Mouse (Mus musculus): ENCODE data around the gene 1700023F06Rik. TPM values are rescaled to one million over a fixed set of nuclear protein-coding genes. Genes with fewer than 3 reads are reported as not detected.
A peak's percentile ranks its signal among the peaks of the same experiment; 100 is the strongest.

The 1700023F06Rik gene
- total and polyA plus RNA-seq, 3 experiments: not detected

GRCm38 (mm10) chr11:103249509-103249908 lies 41.2 kb upstream of the 1700023F06Rik start (continued):
- no peak for TF ChIP-seq TBP (conservative IDR thresholded peaks at IDR 0.05; ENCODE audit: low read depth, low read length)
- no peak for TF ChIP-seq HCFC1 (IDR thresholded peaks at IDR 0.05; ENCODE audit: low read depth, low read length)
- no peak for TF ChIP-seq JUND (conservative IDR thresholded peaks at IDR 0.05; ENCODE audit: low read depth, low read length)
- peak; percentile 49; the same call in 1 of the 2 replicates for TF ChIP-seq POLR2AphosphoS2 (IDR thresholded peaks at IDR 0.05; ENCODE audit: low read depth, low read length)
- TF ChIP-seq ZMIZ1 (IDR thresholded peaks at IDR 0.05; ENCODE audit: low read depth, low read length): no peak
- TF ChIP-seq BHLHE40 (IDR thresholded peaks at IDR 0.05; ENCODE audit: low read depth, low read length): 0 out of 2 replicates have a peak, but pooled peaks have one; percentile 15
- no peak for TF ChIP-seq GABPA (IDR thresholded peaks at IDR 0.05; ENCODE audit: insufficient replicate concordance, low read depth, low read length)

- dilution Hi-C loops (cut with MboI; ENCODE audit: extremely low pct_ligation_motif_present, extremely low pct_unique_long_range_greater_than_20kb, low sequenced_read_pairs) (no loop called here), in situ Hi-C loops (cut with MboI; ENCODE audit: low pct_ligation_motif_present, low pct_unique_long_range_greater_than_20kb, low sequenced_read_pairs) (no loop called here)
- DNase-seq (ENCODE audit: extremely low read depth): peak; percentile 50
- Histone ChIP-seq H3K36me3 (replicated peaks in 1 of 2; ENCODE audit: control insufficient read depth in 1 of 2, insufficient read depth in 1 of 2, low read length in 1 of 2) (peaks cover 2 to 31% of the 10 kb centered on the region in 2 experiments), H3K4me2 (ENCODE audit: insufficient read depth, low read depth, poor library complexity, severe bottlenecking) (peak overlapping the region; percentile 79), H3K27me3 (replicated peaks) (no peaks in the 10 kb centered on the region), H3K9ac (ENCODE audit: insufficient read depth, low read depth) (peak overlapping the region; percentile 54), H3K79me2 (replicated peaks; ENCODE audit: control insufficient read depth, extremely low read depth, insufficient read depth, poor library complexity, severe bottlenecking) (peaks cover 21% of the 10 kb centered on the region), H3K27ac (ENCODE audit: insufficient read depth, low read depth) (peak overlapping the region; percentile 71), H3K4me3 (replicated peaks in 1 of 3; ENCODE audit: low read depth in 2 of 3, low read length in 2 of 3, poor library complexity in 1 of 3) (no peak overlapping the region), H3K4me1 (ENCODE audit: control insufficient read depth in 1 of 2, insufficient read depth in 2 of 2) (peaks cover 36 to 87% of the 10 kb centered on the region in 2 experiments), H3K9me3 (replicated peaks; ENCODE audit: low read length) (no peaks in the 10 kb centered on the region)
- TF ChIP-seq USF1 (IDR thresholded peaks at IDR 0.05; ENCODE audit: low read depth, low read length): no peak
- peak; percentile 42 for TF ChIP-seq MXI1 (IDR thresholded peaks at IDR 0.05; ENCODE audit: low read depth, low read length)
- TF ChIP-seq TBP (conservative IDR thresholded peaks at IDR 0.05; ENCODE audit: low read depth, low read length): no peak
- TF ChIP-seq NELFE (IDR thresholded peaks at IDR 0.05; ENCODE audit: low read depth, low read length): no peak
- peak; percentile 37; the same call in 1 of the 2 replicates for TF ChIP-seq ETS1 (conservative IDR thresholded peaks at IDR 0.05; ENCODE audit: low read depth, low read length)
- TF ChIP-seq JUN (IDR thresholded peaks at IDR 0.05; ENCODE audit: insufficient read depth, low read depth, low read length): peak; percentile 39
- no peak for TF ChIP-seq CTCF (conservative IDR thresholded peaks at IDR 0.05 in 1 of 2, IDR thresholded peaks at IDR 0.05 in 1 of 2; ENCODE audit: low read depth in 2 of 2, low read length in 2 of 2)
- TF ChIP-seq RAD21 (IDR thresholded peaks at IDR 0.05; ENCODE audit: low read depth, low read length): no peak
- no peak for TF ChIP-seq ZNF384 (IDR thresholded peaks at IDR 0.05; ENCODE audit: low read depth, low read length)
- TF ChIP-seq RCOR1 (conservative IDR thresholded peaks at IDR 0.05; ENCODE audit: low read depth, low read length): no peak
- no peak; the same call in 1 of the 2 replicates for TF ChIP-seq IRF4 (IDR thresholded peaks at IDR 0.05; ENCODE audit: low read depth, low read length)
- TF ChIP-seq GABPA (IDR thresholded peaks at IDR 0.05; ENCODE audit: insufficient replicate concordance, low read depth, low read length): no peak
- TF ChIP-seq MAFK (IDR thresholded peaks at IDR 0.05; ENCODE audit: insufficient replicate concordance, low read length): no peak
- TF ChIP-seq POLR2AphosphoS2 (IDR thresholded peaks at IDR 0.05; ENCODE audit: low read depth, low read length): no peak
- no peak for TF ChIP-seq MAX (IDR thresholded peaks at IDR 0.05; ENCODE audit: low read length)
- no peak for TF ChIP-seq USF2 (conservative IDR thresholded peaks at IDR 0.05; ENCODE audit: low read depth, low read length)
- TF ChIP-seq MAZ (IDR thresholded peaks at IDR 0.05; ENCODE audit: low read depth, low read length): no peak
- 0 out of 2 replicates have a peak, but pooled peaks have one; percentile 37 for TF ChIP-seq UBTF (IDR thresholded peaks at IDR 0.05; ENCODE audit: low read depth, low read length)
- TF ChIP-seq ZMIZ1 (IDR thresholded peaks at IDR 0.05; ENCODE audit: low read depth, low read length): no peak
- TF ChIP-seq EP300 (IDR thresholded peaks at IDR 0.05; ENCODE audit: low read length): 0 out of 2 replicates have a peak, but pooled peaks have one; percentile 0
- TF ChIP-seq PAX5 (IDR thresholded peaks at IDR 0.05; ENCODE audit: low read length): no peak
- TF ChIP-seq POLR2A (IDR thresholded peaks at IDR 0.05; ENCODE audit: low read depth, low read length): 0 out of 2 replicates have a peak, but pooled peaks have one; percentile 6
- no peak for TF ChIP-seq JUND (conservative IDR thresholded peaks at IDR 0.05; ENCODE audit: low read depth, low read length)
- TF ChIP-seq MYC (IDR thresholded peaks at IDR 0.05; ENCODE audit: low read depth, low read length): no peak
- no peak for TF ChIP-seq BHLHE40 (IDR thresholded peaks at IDR 0.05; ENCODE audit: low read depth, low read length)
These were observed 40.5 kb upstream of the 1700023F06Rik start for GRCm38 (mm10) chr11:103248837-103249236.

All from CH12.LX (cell line).